Mouse (Mus musculus) MEL (cell line): Measurements from ENCODE around the gene C130032M10Rik. TPM values are rescaled to one million over a fixed set of nuclear protein-coding genes. Genes with fewer than 3 reads are reported as not detected.

Experiments
- DNase-seq: peaks from one replicate; pipeline ENCODE4 v3.0.0; 2011; ENCODE audit warnings: low read depth, low spot score
- H3K27ac ChIP-seq: 2 replicates; pipeline ENCODE4 v1.5.1; 2012; ENCODE audit warnings: low read depth, mild to moderate bottlenecking, control low read depth, low read length, moderate library complexity; ENCODE audit not compliant: control insufficient read depth
- H3K27me3 ChIP-seq, 2 experiments: fragments of 150-350 bp in 1 of 2; sonication (generic) in 1 of 2; 2 replicates each; pipeline ENCODE4 v1.6.1; 2012; ENCODE audit warnings: low read length in 2 of 2, mild to moderate bottlenecking in 2 of 2, improper control_type of control experiment in 1 of 2, moderate library complexity in 1 of 2; ENCODE audit not compliant: insufficient read depth in 2 of 2, control insufficient read depth in 1 of 2
- H3K36me3 ChIP-seq, 2 experiments: 2 replicates each; pipeline ENCODE4 v1.6.1; 2012 to 2014; ENCODE audit warnings: low read length in 2 of 2, improper control_type of control experiment in 1 of 2, inconsistent platforms in 1 of 2, mild to moderate bottlenecking in 1 of 2; ENCODE audit not compliant: insufficient read depth in 2 of 2, control insufficient read depth in 1 of 2
- H3K4me1 ChIP-seq, 2 experiments: fragments of 150-350 bp in 1 of 2; sonication (generic) in 1 of 2; 2 replicates each; pipeline ENCODE4 v1.6.1; 2012; ENCODE audit warnings: low read length in 2 of 2, improper control_type of control experiment in 1 of 2, mild to moderate bottlenecking in 1 of 2; ENCODE audit not compliant: insufficient read depth in 2 of 2, control insufficient read depth in 1 of 2
- H3K4me3 ChIP-seq, 2 experiments: fragments of 150-350 bp in 1 of 2; sonication (generic) in 1 of 2; 2 replicates each; pipeline ENCODE4 v1.5.1; 2012; ENCODE audit warnings: low read depth in 2 of 2, low read length in 2 of 2, mild to moderate bottlenecking in 2 of 2, moderate library complexity in 2 of 2, control low read depth in 1 of 2, improper control_type of control experiment in 1 of 2; ENCODE audit not compliant: control insufficient read depth in 1 of 2, insufficient read depth in 1 of 2
- H3K79me2 ChIP-seq: 2 replicates; pipeline ENCODE4 v1.6.1; 2012; ENCODE audit warnings: mild to moderate bottlenecking, low read length, moderate library complexity; ENCODE audit not compliant: control insufficient read depth, poor library complexity, insufficient read depth
- H3K9ac ChIP-seq: 2 replicates; pipeline ENCODE4 v1.6.1; 2012; ENCODE audit warnings: low read depth, mild to moderate bottlenecking, control low read depth, low read length, moderate library complexity; ENCODE audit not compliant: control insufficient read depth, poor library complexity, severe bottlenecking
- H3K9me3 ChIP-seq: fragments of 150-350 bp; sonication (generic); replicated peaks from 2 replicates; pipeline ENCODE4 v1.6.1; 2012; ENCODE audit warnings: mild to moderate bottlenecking, low read length, improper control_type of control experiment, moderate library complexity; ENCODE audit not compliant: insufficient read depth
- BHLHE40 ChIP-seq: IDR thresholded peaks from 2 replicates; pipeline ENCODE4 v1.6.1; 2012; ENCODE audit warnings: low read depth, mild to moderate bottlenecking, inconsistent platforms, low read length, improper control_type of control experiment, borderline replicate concordance
- ELF1 ChIP-seq: IDR thresholded peaks from 2 replicates; pipeline ENCODE4 v1.6.1; 2014; ENCODE audit warnings: low read depth, mild to moderate bottlenecking, inconsistent platforms, low read length, improper control_type of control experiment, moderate library complexity
- GABPA ChIP-seq: IDR thresholded peaks from 2 replicates; pipeline ENCODE4 v1.6.1; 2012; ENCODE audit warnings: low read depth, mild to moderate bottlenecking, inconsistent platforms, low read length, improper control_type of control experiment, moderate library complexity
- GATA1 ChIP-seq: IDR thresholded peaks from 2 replicates; pipeline ENCODE4 v1.6.1; 2011; ENCODE audit warnings: low read depth, low read length, improper control_type of control experiment
- JUND ChIP-seq: IDR thresholded peaks from 2 replicates; pipeline ENCODE4 v1.6.1; 2011; ENCODE audit warnings: low read depth, mild to moderate bottlenecking, improper control_type of control experiment, low read length
- MAFK ChIP-seq: IDR thresholded peaks from 2 replicates; pipeline ENCODE4 v1.6.1; 2011; ENCODE audit warnings: low read depth, mild to moderate bottlenecking, low read length, improper control_type of control experiment, borderline replicate concordance
- MAZ ChIP-seq: IDR thresholded peaks from 2 replicates; pipeline ENCODE4 v1.6.1; 2012; ENCODE audit warnings: low read depth, mild to moderate bottlenecking, inconsistent platforms, low read length, improper control_type of control experiment
- MXI1 ChIP-seq: IDR thresholded peaks from 2 replicates; pipeline ENCODE4 v1.6.1; 2011; ENCODE audit warnings: mild to moderate bottlenecking, low read depth, low read length, improper control_type of control experiment
- MYC ChIP-seq: IDR thresholded peaks from 2 replicates; pipeline ENCODE4 v1.6.1; 2011; ENCODE audit warnings: low read depth, mild to moderate bottlenecking, low read length, improper control_type of control experiment, moderate library complexity
- NELFE ChIP-seq: IDR thresholded peaks from 2 replicates; pipeline ENCODE4 v1.6.1; 2011; ENCODE audit warnings: low read depth, low read length, improper control_type of control experiment
- NRF1 ChIP-seq: IDR thresholded peaks from 2 replicates; pipeline ENCODE4 v1.6.1; 2014; ENCODE audit warnings: low read depth, mild to moderate bottlenecking, inconsistent platforms, low read length, improper control_type of control experiment, moderate library complexity; ENCODE audit not compliant: poor library complexity, insufficient read depth, severe bottlenecking
- POLR2A ChIP-seq, 2 experiments: IDR thresholded peaks; 2 replicates each; pipeline ENCODE4 v1.6.1; 2011 to 2012; ENCODE audit warnings: low read length in 2 of 2, mild to moderate bottlenecking in 2 of 2, control low read depth in 1 of 2, improper control_type of control experiment in 1 of 2, low read depth in 1 of 2, moderate library complexity in 1 of 2; ENCODE audit not compliant: control insufficient read depth in 1 of 2, insufficient read depth in 1 of 2, poor library complexity in 1 of 2
- POLR2AphosphoS2 ChIP-seq: IDR thresholded peaks from 2 replicates; pipeline ENCODE4 v1.6.1; 2011; ENCODE audit warnings: low read length, improper control_type of control experiment
- POLR2AphosphoS5 ChIP-seq: IDR thresholded peaks from 2 replicates; pipeline ENCODE4 v1.6.1; 2012; ENCODE audit warnings: low read depth, borderline replicate concordance, mild to moderate bottlenecking, inconsistent platforms, low read length, moderate library complexity, mixed read lengths
- RAD21 ChIP-seq: IDR thresholded peaks from 2 replicates; pipeline ENCODE4 v1.6.1; 2011; ENCODE audit warnings: mild to moderate bottlenecking, low read depth, low read length, improper control_type of control experiment
- SIN3A ChIP-seq: IDR thresholded peaks from 2 replicates; pipeline ENCODE4 v1.6.1; 2012; ENCODE audit warnings: low read length, improper control_type of control experiment, inconsistent platforms
- TAL1 ChIP-seq: IDR thresholded peaks from 2 replicates; pipeline ENCODE4 v1.6.1; 2012; ENCODE audit warnings: mild to moderate bottlenecking, inconsistent platforms, low read length, moderate library complexity, mixed read lengths
- UBTF ChIP-seq: IDR thresholded peaks from 2 replicates; pipeline ENCODE4 v1.6.1; 2012; ENCODE audit warnings: low read depth, mild to moderate bottlenecking, inconsistent platforms, low read length, improper control_type of control experiment, moderate library complexity, borderline replicate concordance; ENCODE audit not compliant: insufficient read depth
- ZKSCAN1 ChIP-seq: IDR thresholded peaks from 2 replicates; pipeline ENCODE4 v1.6.1; 2012; ENCODE audit warnings: low read depth, mild to moderate bottlenecking, inconsistent platforms, low read length, improper control_type of control experiment, moderate library complexity
- polyA plus RNA-seq, 2 experiments: library from polyadenylated mRNA; stranded (reverse) in 1 of 2; unstranded in 1 of 2; fragments of >175 nt in 1 of 2; fragments of >200 nt in 1 of 2; gene quantifications; 2 replicates each; pipeline versions ENCODE4 v1.2.1 to v1.2.4; 2012; ENCODE audit warnings: low replicate concordance in 2 of 2, low read depth in 1 of 2; ENCODE audit not compliant: insufficient read length in 2 of 2, insufficient read depth in 1 of 2, missing spikeins in 1 of 2
- total RNA-seq: library from RNA; depleted of rRNA; stranded (reverse); fragments of 300-350 nt; gene quantifications from 2 replicates; pipeline ENCODE4 v1.2.3, GENCODE M21; 2012

C130032M10Rik gene
- total and polyA plus RNA-seq, 3 experiments, result not detected

DNA sequence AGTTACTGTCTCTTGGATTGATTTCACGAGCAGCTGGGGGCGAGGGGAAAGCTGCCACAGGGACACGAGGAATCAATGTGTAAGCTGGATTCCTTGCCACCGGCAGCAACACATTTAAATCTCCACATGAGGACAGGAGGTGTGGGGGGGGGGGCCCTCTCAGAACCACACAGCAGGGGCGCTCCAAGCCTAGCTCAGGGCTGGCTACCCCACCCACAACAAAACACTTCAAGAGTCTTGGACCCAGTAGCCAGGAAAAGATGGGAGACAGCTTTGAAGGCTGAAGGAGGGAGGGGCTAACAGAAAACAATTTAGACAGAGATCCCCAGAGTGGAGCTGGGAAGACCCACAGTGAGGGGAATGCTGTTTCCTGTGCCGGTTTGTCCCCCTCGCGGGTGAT lies 10.4 kb downstream of the C130032M10Rik start:
- H3K9ac ChIP-seq, result no peak overlapping the region
- H3K79me2 ChIP-seq, result no peaks in the 10 kb centered on the region
- no peak for DNase-seq
- no peaks in the 10 kb centered on the region for H3K27me3 ChIP-seq
- H3K4me1 ChIP-seq, result no peaks in the 10 kb centered on the region
- H3K36me3 ChIP-seq, result no peaks in the 10 kb centered on the region
- no peak overlapping the region for H3K27ac ChIP-seq
- no peaks in the 10 kb centered on the region for H3K9me3 ChIP-seq
- no peak overlapping the region for H3K4me3 ChIP-seq
- TF ChIP-seq RAD21 (no peak), UBTF (no peak), NRF1 (no peak), ELF1 (no peak)

DNA sequence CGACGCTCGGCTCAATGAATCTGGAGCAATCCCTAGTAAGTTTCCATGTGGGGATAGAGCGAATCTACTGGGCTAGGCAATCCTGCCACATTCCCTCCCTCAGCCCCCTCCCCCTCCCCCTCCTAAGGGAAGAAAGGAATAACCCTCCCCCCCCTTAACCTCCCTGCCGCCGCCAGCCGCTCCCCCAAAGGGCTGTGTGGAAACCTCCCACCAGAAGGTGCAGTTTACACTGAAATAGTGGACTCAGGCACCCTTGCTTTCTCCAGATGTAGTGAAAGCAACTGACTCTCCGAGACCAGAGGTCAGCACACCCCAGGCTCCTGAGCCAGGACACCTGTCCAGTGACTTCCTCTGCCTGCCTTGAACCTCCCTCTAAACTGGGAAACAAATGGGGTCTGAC lies 11.1 kb downstream of the C130032M10Rik start:
- Histone ChIP-seq H3K9ac (no peak overlapping the region), H3K27ac (no peak overlapping the region)
- DNase-seq, result no peak
- TF ChIP-seq MXI1, result no peak
- no peak for TF ChIP-seq POLR2AphosphoS5
- no peak for TF ChIP-seq BHLHE40
- TF ChIP-seq MAZ, result no peak
- TF ChIP-seq NELFE, result no peak
- TF ChIP-seq NRF1, result no peak
- no peak for TF ChIP-seq JUND
- TF ChIP-seq TAL1, result no peak
- TF ChIP-seq, all 39 proteins: peak for 0
- H3K4me1 ChIP-seq, result no peaks in the 10 kb centered on the region
- no peaks in the 10 kb centered on the region for H3K9me3 ChIP-seq
- no peaks in the 10 kb centered on the region for H3K36me3 ChIP-seq
- H3K4me3 ChIP-seq, result no peak overlapping the region
- no peaks in the 10 kb centered on the region for H3K27me3 ChIP-seq
- no peaks in the 10 kb centered on the region for H3K79me2 ChIP-seq

DNA sequence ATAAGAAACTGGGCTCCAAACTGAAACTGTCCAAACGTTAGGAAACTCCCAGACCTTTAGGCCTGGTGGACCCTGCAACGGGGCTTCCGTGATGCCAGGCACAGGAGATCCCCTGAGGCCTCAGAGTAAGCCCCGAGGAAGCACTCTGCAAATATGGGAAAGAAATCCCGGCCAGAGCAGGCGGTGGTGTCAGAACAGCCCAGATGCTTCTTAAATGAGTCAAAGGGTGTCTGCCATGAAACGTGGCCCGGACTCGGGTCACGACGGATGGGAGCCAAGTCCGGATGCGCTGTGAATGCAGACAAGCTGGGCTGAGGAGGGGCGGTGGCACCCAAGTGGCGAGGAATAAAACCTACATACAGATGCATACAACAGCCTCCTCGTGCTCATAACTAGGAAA lies 11.6 kb downstream of the C130032M10Rik start:
- no peak for DNase-seq
- Histone ChIP-seq H3K27ac (no peak overlapping the region), H3K79me2 (no peaks in the 10 kb centered on the region), H3K4me1 (no peaks in the 10 kb centered on the region), H3K36me3 (no peaks in the 10 kb centered on the region), H3K4me3 (no peak overlapping the region), H3K9me3 (no peaks in the 10 kb centered on the region), H3K9ac (no peak overlapping the region)
- TF ChIP-seq MYC (no peak), POLR2AphosphoS5 (no peak), POLR2AphosphoS2 (no peak), RAD21 (no peak), UBTF (no peak), NRF1 (no peak), GATA1 (no peak), ZKSCAN1 (no peak), POLR2A (IDR thresholded peaks at IDR 0.05; ENCODE audit: control insufficient read depth in 1 of 2, insufficient read depth in 1 of 2, low read depth in 1 of 2, low read length in 2 of 2, poor library complexity in 1 of 2) (no peak), GABPA (no peak), NELFE (no peak), MAFK (no peak), SIN3A (no peak)
- TF ChIP-seq, all 39 proteins: peak for 0
- H3K27me3 ChIP-seq, result no peaks in the 10 kb centered on the region
